ENCODE assay signal across 9 mouse cellular contexts in the genomic region with DNA sequence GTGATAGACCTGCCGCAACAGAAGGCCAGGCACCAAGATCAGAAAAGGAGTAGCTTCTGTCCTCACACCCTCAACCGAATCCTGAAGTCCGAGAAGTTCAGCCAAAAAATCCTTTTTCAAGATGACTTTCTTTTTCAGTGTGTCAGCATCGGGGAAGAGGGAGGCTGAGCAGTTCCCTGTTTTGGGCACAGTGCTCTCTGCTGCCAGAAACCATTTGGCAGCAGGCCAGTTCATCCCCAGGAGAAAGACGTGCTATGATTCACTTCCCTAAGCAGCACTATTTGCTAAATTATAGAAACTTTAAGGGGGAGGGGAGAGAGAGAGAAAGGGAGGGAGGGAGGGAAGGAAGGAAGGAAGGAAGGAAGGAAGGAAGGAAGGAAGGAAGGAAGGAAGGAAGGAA. TPM values are rescaled to one million over a fixed set of nuclear protein-coding genes. Genes with fewer than 3 reads are reported as not detected.
DNase-seq lines count a peak whose midpoint lies in the region; ATAC-seq lines count a peak whose summit lies in the region.
"Had no signal": no experiment of that assay in that cellular context is flagged by ENCODE, and none has a peak within 500 bp of the region (broad histone marks: within the 10 kb centered on the region; RNA-seq: fewer than 3 reads in every experiment).

No protein-coding gene starts in this region.

- no peaks in the 10 kb centered on the region for H3K36me3 ChIP-seq in heart, embryonic 16.5 days (ENCODE audit: control insufficient read depth, insufficient read depth)
- H3K36me3 ChIP-seq: midbrain, embryonic 12.5 days had no signal

- no peaks in the 10 kb centered on the region for H3K27me3 ChIP-seq in heart, embryonic 16.5 days (ENCODE audit: control insufficient read depth, insufficient read depth, low read length)
- H3K27me3 ChIP-seq: midbrain, embryonic 12.5 days had no signal

- peak overlapping the region; percentile 43 for H3K27ac ChIP-seq in heart, embryonic 16.5 days (ENCODE audit: low read length)
- H3K27ac ChIP-seq: midbrain, embryonic 12.5 days had no signal

- peaks cover 13% of the 10 kb centered on the region for H3K4me1 ChIP-seq in heart, embryonic 16.5 days (ENCODE audit: control insufficient read depth, insufficient read depth, low read length)

- DNase-seq in urinary bladder, postnatal 25 days (ENCODE audit: low spot score), result peak; percentile 66
- DNase-seq in urinary bladder, postnatal 10 days (ENCODE audit: low spot score), result no peak
- peak; percentile 50 for DNase-seq in cerebellum, postnatal 36 days
- DNase-seq in layer of hippocampus, adult 8-10 months (ENCODE audit: low spot score in 2 of 2), result peak; percentile 70 to 80
- peak; percentile 59 for DNase-seq in ovary, postnatal 14 days (ENCODE audit: low spot score)
- DNase-seq in spleen, postnatal 4 days (ENCODE audit: low spot score in 2 of 2), result no peak
- DNase-seq in yolk sac, embryonic 10.5 days (ENCODE audit: low spot score), result no peak

- H3K9ac ChIP-seq in heart, embryonic 16.5 days (ENCODE audit: low read length), result no peak overlapping the region
- H3K9ac ChIP-seq: midbrain, embryonic 12.5 days had no signal

- WGBS in heart, embryonic 16.5 days, result 25% methylated on average over 5 of the region's 5 CpGs

- no peaks in the 10 kb centered on the region for H3K9me3 ChIP-seq in heart, embryonic 16.5 days (replicated peaks; ENCODE audit: control insufficient read depth, low read length)
- H3K9me3 ChIP-seq: midbrain, embryonic 12.5 days had no signal

- ATAC-seq in heart, embryonic 16.5 days (replicated peaks; ENCODE audit: extremely low read depth, insufficient read depth, low FRiP score), result peak; percentile 79; the same call in 1 of the 2 replicates

- peak overlapping the region; percentile 36; the same call in 1 of the 2 replicates for H3K4me2 ChIP-seq in heart, embryonic 16.5 days (ENCODE audit: low read depth, low read length)
- H3K4me2 ChIP-seq: midbrain, embryonic 12.5 days had no signal

- no peak overlapping the region for H3K4me3 ChIP-seq in heart, embryonic 16.5 days (ENCODE audit: low read length)
- H3K4me3 ChIP-seq: midbrain, embryonic 12.5 days had no signal

RNA-seq across cellular contexts. Expression of gene Hacd2, which starts 26.1 kb away (rescaled TPM):
- 61.5 and 61.9 TPM in 2 replicates for polyA plus RNA-seq in heart, embryonic 16.5 days (2015; fragmentation: Nextera tagmentation; extraction: Ambion mirVana)
- total RNA-seq in layer of hippocampus, adult 8-10 months (2022), result 10 to 100 TPM; 40.4 to 48.4 (median 43.5) TPM

Comparison
In these comparisons a context has a peak if more than half of its experiments do, and no peak if none do; other contexts are left out.
1. DNase-seq: peak in urinary bladder, postnatal 25 days (single experiment), cerebellum, postnatal 36 days (2 of 2), layer of hippocampus, adult 8-10 months (2 of 2) and ovary, postnatal 14 days (single experiment); none in urinary bladder, postnatal 10 days (single experiment), spleen, postnatal 4 days (0 of 2) and yolk sac, embryonic 10.5 days (single experiment).